Mouse (Mus musculus): ENCODE measurements around the gene Adcy9.

Adcy9 gene

GRCm38 (mm10) chr16:4382406-4382805 lies 37.9 kb downstream of the Adcy9 start:
- DNase-seq (ENCODE audit: low spot score), result no peak

- DNase-seq (ENCODE audit: low spot score), result no peak
Observed at GRCm38 (mm10) chr16:4381487-4381886, 38.8 kb downstream of the Adcy9 start.

GRCm38 (mm10) chr16:4378788-4379187 lies 41.5 kb downstream of the Adcy9 start:
- no peak for DNase-seq (ENCODE audit: low spot score)

GRCm38 (mm10) chr16:4377556-4377955 lies 42.7 kb downstream of the Adcy9 start:
- no peak for DNase-seq (ENCODE audit: low spot score)

- DNase-seq (ENCODE audit: low spot score), result no peak
Observed at GRCm38 (mm10) chr16:4374780-4375380, 45.4 kb downstream of the Adcy9 start.

- DNase-seq (ENCODE audit: low spot score), result no peak
Observed at GRCm38 (mm10) chr16:4374270-4374669, 46.0 kb downstream of the Adcy9 start.

- DNase-seq (ENCODE audit: low spot score), result no peak
Observed at GRCm38 (mm10) chr16:4371039-4371438, 49.3 kb downstream of the Adcy9 start.

- DNase-seq (ENCODE audit: low spot score), result peak; percentile 57
Observed at GRCm38 (mm10) chr16:4370141-4370541, 50.2 kb downstream of the Adcy9 start.

GRCm38 (mm10) chr16:4367930-4368329 lies 52.4 kb downstream of the Adcy9 start:
- DNase-seq (ENCODE audit: low spot score), result no peak

- peak; percentile 48 for DNase-seq (ENCODE audit: low spot score)
Observed at GRCm38 (mm10) chr16:4367291-4367690, 53.0 kb downstream of the Adcy9 start.

- DNase-seq (ENCODE audit: low spot score), result peak; percentile 39
Observed at GRCm38 (mm10) chr16:4366671-4367070, 53.6 kb downstream of the Adcy9 start.

- no peak for DNase-seq (ENCODE audit: low spot score)
Observed at GRCm38 (mm10) chr16:4363341-4364116, 56.8 kb downstream of the Adcy9 start.

GRCm38 (mm10) chr16:4355260-4356043 lies 64.8 kb downstream of the Adcy9 start:
- DNase-seq (ENCODE audit: low spot score), result peak; percentile 7

- peak; percentile 33 for DNase-seq (ENCODE audit: low spot score)
Observed at GRCm38 (mm10) chr16:4342579-4342978, 77.7 kb downstream of the Adcy9 start.

GRCm38 (mm10) chr16:4341316-4342062 lies 78.8 kb downstream of the Adcy9 start:
- DNase-seq (ENCODE audit: low spot score), result peak; percentile 31

GRCm38 (mm10) chr16:4339216-4339615 lies 81.1 kb downstream of the Adcy9 start:
- peak; percentile 50 for DNase-seq (ENCODE audit: low spot score)

GRCm38 (mm10) chr16:4337269-4337668 lies 83.0 kb downstream of the Adcy9 start:
- no peak for DNase-seq (ENCODE audit: low spot score)

GRCm38 (mm10) chr16:4333788-4334187 lies 86.5 kb downstream of the Adcy9 start:
- no peak for DNase-seq (ENCODE audit: low spot score)

GRCm38 (mm10) chr16:4333371-4333770 lies 86.9 kb downstream of the Adcy9 start:
- no peak for DNase-seq (ENCODE audit: low spot score)

- no peak for DNase-seq (ENCODE audit: low spot score)
Observed at GRCm38 (mm10) chr16:4327081-4327480, 93.2 kb downstream of the Adcy9 start.

GRCm38 (mm10) chr16:4325801-4326200 lies 94.5 kb downstream of the Adcy9 start:
- DNase-seq (ENCODE audit: low spot score), result no peak

- DNase-seq (ENCODE audit: low spot score), result no peak
Observed at GRCm38 (mm10) chr16:4324967-4325366, 95.3 kb downstream of the Adcy9 start.

Measured in testis, postnatal 10 days (tissue).